Mouse (Mus musculus): ENCODE measurements at regions not wholly inside any gene's neighbourhood (a gene's known extent, or its start where the extent isn't known, plus 50 kb on each side); places are given as distances from the start of the nearest gene placed in this dataset.

- DNase-seq (ENCODE audit: extremely low read depth, insufficient read length, low spot score): no peak
Observed at GRCm38 (mm10) chr1:73481956-73482355, 466.2 kb upstream of the Tnp1 start.

- no peak for DNase-seq (ENCODE audit: extremely low read depth, insufficient read length, low spot score)
Observed at GRCm38 (mm10) chr1:73479349-73479920, 463.7 kb upstream of the Tnp1 start.

- no peak for DNase-seq (ENCODE audit: extremely low read depth, insufficient read length, low spot score)
Observed at GRCm38 (mm10) chr1:73460598-73460997, 444.9 kb upstream of the Tnp1 start.

GRCm38 (mm10) chr1:73459754-73460534, 444.2 kb upstream of the Tnp1 start:
- DNase-seq (ENCODE audit: extremely low read depth, insufficient read length, low spot score): no peak

DNA sequence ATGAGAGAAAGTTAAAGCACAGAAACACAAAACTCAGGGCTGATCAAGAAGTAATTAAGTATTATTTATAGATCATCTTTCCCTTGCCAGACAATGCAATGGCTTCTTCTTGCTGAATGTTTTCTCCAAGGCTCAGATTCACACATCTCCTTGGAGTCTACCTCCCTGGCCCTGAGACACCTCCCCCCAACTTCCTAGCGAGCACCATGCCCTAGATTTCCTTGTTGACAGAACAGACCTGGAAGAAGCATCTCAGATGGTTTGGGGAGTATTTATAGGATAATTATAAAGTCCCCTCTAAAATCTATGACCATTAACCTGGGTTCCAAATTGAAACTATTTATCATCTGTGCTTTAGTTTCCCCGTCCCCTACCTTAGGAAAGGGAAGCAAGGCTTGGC, 441.6 kb upstream of the Tnp1 start:
- no peak for DNase-seq (ENCODE audit: extremely low read depth, insufficient read length, low spot score)

- DNase-seq (ENCODE audit: extremely low read depth, insufficient read length, low spot score): no peak
Observed at GRCm38 (mm10) chr1:73456359-73457062, 440.8 kb upstream of the Tnp1 start.

DNA sequence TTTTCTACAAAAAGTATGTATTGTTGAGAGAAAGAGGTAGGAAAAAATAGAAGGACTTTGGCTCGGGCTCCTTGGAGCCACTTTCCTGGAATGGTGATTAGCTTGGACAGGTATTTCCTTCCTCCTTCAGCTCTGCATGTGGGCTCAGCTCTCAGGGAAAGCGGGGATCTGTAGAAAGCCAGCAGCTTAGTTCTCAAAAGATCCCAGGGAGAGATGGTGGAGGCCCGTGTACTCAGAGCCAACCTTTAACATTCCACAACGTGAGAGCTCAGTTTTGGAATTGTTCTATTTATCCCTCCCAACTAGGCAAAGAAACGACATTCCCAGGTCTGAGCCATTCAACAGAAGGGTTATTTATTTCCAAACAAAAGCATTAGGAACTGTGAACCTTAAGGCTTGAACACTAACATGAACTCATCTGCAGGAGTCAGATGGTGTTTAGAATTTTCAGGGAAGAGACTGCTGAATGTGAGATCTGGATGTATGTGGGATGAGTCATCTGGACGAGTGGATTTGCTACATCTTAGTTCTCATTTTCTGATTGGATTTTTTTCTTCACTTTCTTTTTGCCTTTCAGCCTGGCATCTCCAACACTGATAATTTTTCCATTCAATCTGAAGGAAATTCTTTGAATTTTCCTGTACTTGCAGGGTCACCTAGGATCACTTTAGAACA, 428.6 kb upstream of the Tnp1 start:
- DNase-seq (ENCODE audit: extremely low read depth, insufficient read length, low spot score): no peak

DNA sequence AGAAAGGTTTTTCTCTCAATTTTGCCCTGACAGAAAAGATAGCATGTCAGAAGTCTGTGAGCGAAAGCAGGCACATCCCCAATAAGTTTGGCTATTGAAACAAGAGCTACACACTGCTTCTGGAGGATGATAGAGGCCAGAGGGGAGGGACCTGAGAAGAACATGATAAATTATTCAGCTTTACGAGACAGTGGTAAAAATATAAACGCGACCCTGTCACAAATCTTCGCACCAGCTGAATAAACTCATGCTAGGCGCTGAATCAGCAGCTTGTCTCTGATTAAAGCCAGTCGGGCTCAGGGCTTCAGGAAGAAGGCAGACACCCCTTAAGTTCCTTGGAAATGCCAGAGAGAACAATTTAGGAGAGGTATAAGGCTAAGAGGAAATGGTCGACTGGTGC, 422.7 kb upstream of the Tnp1 start:
- DNase-seq (ENCODE audit: extremely low read depth, insufficient read length, low spot score): no peak

DNA sequence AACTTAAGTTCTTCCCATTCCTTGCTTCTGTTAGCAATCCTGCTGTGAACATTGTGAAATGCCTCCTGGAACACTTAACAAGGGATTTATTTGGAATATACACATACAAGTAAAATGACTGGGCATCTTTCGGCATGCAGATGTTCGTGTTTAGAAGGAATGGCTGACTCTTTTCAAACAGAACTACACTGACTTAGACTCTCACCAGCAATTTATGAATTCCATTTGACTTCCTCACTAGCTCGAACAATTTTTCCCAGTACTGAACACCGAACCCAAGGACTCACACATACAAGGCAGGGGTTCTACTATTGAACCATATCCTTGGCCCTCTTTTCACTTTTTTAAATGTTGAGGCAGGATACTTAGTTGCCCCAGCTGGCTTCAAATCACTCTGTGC, 412.4 kb upstream of the Tnp1 start:
- DNase-seq (ENCODE audit: extremely low read depth, insufficient read length, low spot score): no peak

- DNase-seq (ENCODE audit: extremely low read depth, insufficient read length, low spot score): no peak
Observed at GRCm38 (mm10) chr1:73425049-73425448, 409.3 kb upstream of the Tnp1 start.

DNA sequence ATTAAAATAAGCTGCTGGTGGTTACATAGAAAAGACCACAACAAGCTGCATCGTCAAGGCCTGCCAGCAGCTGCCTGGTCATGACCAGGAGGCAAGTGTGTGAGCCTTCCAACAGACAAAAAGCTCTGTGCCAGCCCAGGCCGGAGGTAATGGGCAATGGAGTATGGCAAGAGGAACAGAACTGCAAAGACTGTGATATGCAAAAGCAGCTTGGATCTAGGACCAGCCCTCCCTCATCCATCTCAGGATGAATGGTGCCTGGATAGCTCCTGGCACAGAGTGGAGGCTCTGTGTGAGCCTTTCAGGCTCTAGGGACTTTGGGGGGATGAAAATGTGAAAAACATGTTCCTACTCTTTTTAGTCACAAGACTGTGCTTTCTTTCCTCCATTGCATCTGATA, 402.5 kb upstream of the Tnp1 start:
- DNase-seq (ENCODE audit: extremely low read depth, insufficient read length, low spot score): no peak

GRCm38 (mm10) chr1:73411452-73411851, 395.7 kb upstream of the Tnp1 start:
- no peak for DNase-seq (ENCODE audit: extremely low read depth, insufficient read length, low spot score)

GRCm38 (mm10) chr1:73399178-73399577, 383.5 kb upstream of the Tnp1 start:
- no peak for DNase-seq (ENCODE audit: extremely low read depth, insufficient read length, low spot score)

GRCm38 (mm10) chr1:73395034-73395433, 379.3 kb upstream of the Tnp1 start:
- DNase-seq (ENCODE audit: extremely low read depth, insufficient read length, low spot score): no peak

- DNase-seq (ENCODE audit: extremely low read depth, insufficient read length, low spot score): no peak
Observed at GRCm38 (mm10) chr1:73394466-73394865, 378.8 kb upstream of the Tnp1 start.

- DNase-seq (ENCODE audit: extremely low read depth, insufficient read length, low spot score): no peak
Observed at GRCm38 (mm10) chr1:73392077-73392476, 376.4 kb upstream of the Tnp1 start.

DNA sequence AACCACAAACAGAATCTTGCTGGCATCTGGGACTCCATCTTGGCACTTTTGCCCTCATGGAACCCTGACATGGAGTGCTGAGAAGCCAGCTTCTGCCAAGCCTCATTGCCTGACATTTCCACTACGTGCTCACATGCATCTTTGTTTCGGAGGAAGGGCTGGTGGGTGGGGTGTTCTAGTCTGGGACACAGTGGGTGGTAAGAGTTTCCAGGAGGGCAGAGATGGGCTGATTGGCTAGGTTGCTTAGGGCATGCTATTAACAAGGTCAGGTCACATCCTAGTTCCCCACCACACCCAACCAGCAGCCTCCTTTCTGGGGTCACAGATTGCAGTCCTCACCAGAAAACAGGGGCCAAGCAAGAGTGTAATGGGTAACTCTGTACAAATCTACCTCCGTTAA, 374.3 kb upstream of the Tnp1 start:
- no peak for DNase-seq (ENCODE audit: extremely low read depth, insufficient read length, low spot score)

DNA sequence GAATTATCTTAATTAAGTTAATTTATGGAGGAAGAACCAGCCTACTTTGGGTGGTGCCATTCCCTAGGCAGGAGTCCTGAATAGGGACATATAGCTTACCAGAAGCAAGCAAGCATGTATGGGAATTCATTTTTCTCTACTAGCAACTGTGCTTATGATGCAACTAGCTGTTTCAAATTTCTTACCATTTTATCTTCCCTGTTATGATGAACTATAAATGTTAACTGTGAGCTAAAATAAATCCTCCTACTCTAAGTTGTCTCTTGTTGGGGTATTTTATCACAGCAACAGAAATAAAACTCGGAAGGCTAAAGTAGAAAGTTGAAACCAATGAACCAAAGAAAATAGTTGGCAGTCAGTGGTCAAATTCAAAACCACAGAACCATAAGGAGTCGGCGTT, 373.5 kb upstream of the Tnp1 start:
- DNase-seq (ENCODE audit: extremely low read depth, insufficient read length, low spot score): no peak

DNA sequence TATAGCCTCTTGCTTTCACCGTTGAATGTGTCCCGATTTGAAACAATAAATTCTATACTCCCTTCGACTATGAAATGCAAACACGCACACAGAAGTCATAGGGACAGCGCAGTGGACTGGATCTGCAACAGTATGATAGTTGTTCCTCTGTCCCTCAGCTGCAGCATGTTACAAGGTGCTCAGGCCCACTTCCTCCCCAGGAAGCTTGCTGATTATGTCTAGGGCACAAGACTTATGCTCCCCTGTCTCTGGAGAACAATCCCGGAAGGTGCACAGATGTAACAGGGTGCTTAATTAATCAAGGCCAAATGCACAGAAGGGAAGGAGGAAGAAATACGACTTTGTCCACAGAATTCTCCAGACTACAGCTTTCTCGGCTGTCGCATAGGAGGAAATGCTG, 365.9 kb upstream of the Tnp1 start:
- DNase-seq (ENCODE audit: extremely low read depth, insufficient read length, low spot score): no peak

DNA sequence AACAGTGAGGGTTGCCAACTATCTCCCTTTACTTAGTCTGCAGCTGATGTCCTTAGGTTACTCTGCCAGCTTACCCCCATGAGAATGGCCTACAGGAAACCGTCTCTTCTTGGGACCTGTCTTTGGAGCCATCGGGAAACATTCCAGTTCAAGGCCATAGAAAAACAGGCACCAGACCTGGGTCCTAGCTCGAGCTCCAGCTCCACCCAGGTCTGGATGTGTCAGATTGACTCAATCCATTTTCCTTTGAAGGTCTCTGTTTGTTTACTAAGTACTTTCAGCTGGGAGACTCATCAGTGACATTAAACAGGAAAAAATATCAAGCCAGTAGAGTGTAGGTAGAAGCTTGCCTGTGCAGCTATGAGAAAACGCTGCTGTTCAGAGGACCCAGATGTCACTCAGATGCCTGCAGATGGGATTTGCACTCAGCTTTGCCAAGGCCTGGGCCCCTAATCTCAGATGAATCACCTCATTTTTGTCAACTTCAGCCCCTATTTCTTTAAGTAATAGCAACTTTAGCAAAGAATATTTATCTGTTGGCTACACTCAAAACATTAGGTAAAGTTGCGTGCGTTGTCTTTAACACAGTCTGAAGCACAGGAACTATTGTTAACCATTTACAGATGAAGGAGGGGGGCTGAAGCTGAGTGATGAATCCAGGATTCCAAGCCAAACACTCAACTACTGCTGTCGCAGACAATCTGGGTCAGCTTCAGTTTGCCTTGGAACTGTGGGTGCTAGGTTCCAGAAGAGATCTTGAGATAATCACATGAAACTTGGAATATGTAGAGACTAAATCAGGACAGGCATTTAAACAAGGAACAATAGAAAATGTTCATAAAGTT, 359.0 kb upstream of the Tnp1 start:
- no peak for DNase-seq (ENCODE audit: extremely low read depth, insufficient read length, low spot score)

DNA sequence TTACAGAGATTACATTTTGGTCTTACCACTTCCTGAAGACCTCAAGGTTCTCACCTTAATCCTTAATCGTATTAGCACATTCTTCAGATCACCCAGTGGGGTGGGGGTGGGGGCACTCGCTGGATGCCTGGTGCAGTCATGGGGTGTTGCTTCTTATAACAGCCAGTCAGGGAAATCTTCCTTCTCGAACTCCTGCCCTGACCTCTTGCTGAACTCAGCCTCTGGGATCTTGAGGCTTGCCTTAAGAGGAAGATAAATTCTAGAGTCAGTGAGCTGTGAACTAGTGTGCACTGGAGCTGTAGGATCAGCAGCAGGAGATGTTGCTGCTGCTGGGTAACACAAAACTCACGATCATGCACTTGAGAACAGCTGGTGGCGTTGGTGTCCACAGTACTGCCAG, 352.5 kb upstream of the Tnp1 start:
- no peak for DNase-seq (ENCODE audit: extremely low read depth, insufficient read length, low spot score)
